Mouse (Mus musculus): ENCODE measurements around the gene Reg1. TPM values are rescaled to one million over a fixed set of nuclear protein-coding genes. Genes with fewer than 3 reads are reported as not detected.
"Not testable (repeated sequence)": the region's sequence is repeated elsewhere in the genome, so short reads cannot be mapped to it uniquely, and the experiment has no call there.

Reg1 gene
- total RNA-seq (2014; rRNA removed; ENCODE audit: low replicate concordance) (not detected in 2 replicates), polyA plus RNA-seq (2015; fragmentation: Nextera tagmentation; extraction: Ambion mirVana) (not detected in 2 replicates)

GRCm38 (mm10) chr6:78422411-78422810, at the start of gene Reg1:
Gene Reg1, plus strand, starts transcription at chr6:78422711.
- not testable (repeated sequence) for H3K27me3 ChIP-seq (ENCODE audit: control insufficient read depth, insufficient read depth, low read length); H3K4me1 ChIP-seq (ENCODE audit: control insufficient read depth, insufficient read depth); ATAC-seq (ENCODE audit: insufficient read depth, low read depth); H3K9ac ChIP-seq (replicated peaks; ENCODE audit: low read depth, low read length); H3K4me2 ChIP-seq (ENCODE audit: low read depth, low read length); H3K4me3 ChIP-seq (ENCODE audit: low read depth, low read length); H3K9me3 ChIP-seq (replicated peaks; ENCODE audit: control insufficient read depth, low read length); H3K36me3 ChIP-seq (replicated peaks; ENCODE audit: control insufficient read depth, insufficient read depth, low read length); H3K27ac ChIP-seq (ENCODE audit: low read depth); DNase-seq (ENCODE audit: low spot score)

DNA sequence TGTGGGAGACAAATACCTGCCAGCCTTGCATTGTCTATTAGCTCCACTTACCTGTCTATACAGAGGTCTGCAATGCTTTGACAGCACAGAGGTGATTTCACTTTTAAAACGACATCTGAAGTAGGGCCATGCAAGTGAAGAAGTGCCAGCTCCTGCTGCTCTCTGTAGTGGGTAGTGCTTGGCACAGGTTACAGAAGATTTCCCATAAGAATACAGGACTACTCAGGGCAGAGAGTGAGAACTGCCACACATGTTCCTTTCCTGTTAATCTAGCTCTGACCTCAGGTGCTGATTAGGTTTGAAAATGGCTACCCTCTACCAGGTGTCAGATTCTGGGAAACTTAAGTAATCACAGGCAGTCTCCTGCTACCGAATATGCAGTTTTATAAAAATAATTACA, 43.7 kb upstream of the Reg1 start, which contains the start of gene Reg3d:
Reg3d (minus strand) TSS at position 101 of the 400 bp plus-strand sequence.
- ATAC-seq (ENCODE audit: insufficient read depth, low read depth) (no peak), DNase-seq (ENCODE audit: low spot score) (no peak)
- TF ChIP-seq EP300 (IDR thresholded peaks at IDR 0.05; ENCODE audit: low read depth) (no peak), CTCF (IDR thresholded peaks at IDR 0.05; ENCODE audit: low read depth) (no peak)
- 51% methylated on average over 2 of the region's 2 CpGs for WGBS
- Histone ChIP-seq H3K36me3 (replicated peaks; ENCODE audit: control insufficient read depth, insufficient read depth, low read length) (no peaks in the 10 kb centered on the region), H3K9ac (replicated peaks; ENCODE audit: low read depth, low read length) (no peak within 1 kb of the TSS), H3K27me3 (ENCODE audit: control insufficient read depth, insufficient read depth, low read length) (no peaks in the 10 kb centered on the region), H3K27ac (ENCODE audit: low read depth) (no peak within 1 kb of the TSS), H3K4me1 (ENCODE audit: control insufficient read depth, insufficient read depth) (no peaks in the 10 kb centered on the region), H3K4me2 (ENCODE audit: low read depth, low read length) (no peak within 1 kb of the TSS), H3K4me3 (ENCODE audit: low read depth, low read length) (no peak within 1 kb of the TSS), H3K9me3 (replicated peaks; ENCODE audit: control insufficient read depth, low read length) (0 out of 2 replicates have a peak, but pooled peaks cover 2% of the 10 kb centered on the region)

GRCm38 (mm10) chr6:78380409-78380808, 42.1 kb upstream of the Reg1 start, which contains the start of gene Reg3a:
Gene Reg3a, plus strand, starts transcription at chr6:78380709.
- Histone ChIP-seq H3K36me3 (replicated peaks; ENCODE audit: control insufficient read depth, insufficient read depth, low read length) (no peaks in the 10 kb centered on the region), H3K4me3 (ENCODE audit: low read depth, low read length) (no peak within 1 kb of the TSS), H3K9ac (replicated peaks; ENCODE audit: low read depth, low read length) (no peak within 1 kb of the TSS), H3K4me2 (ENCODE audit: low read depth, low read length) (no peak within 1 kb of the TSS), H3K27ac (ENCODE audit: low read depth) (no peak within 1 kb of the TSS), H3K4me1 (ENCODE audit: control insufficient read depth, insufficient read depth) (no peaks in the 10 kb centered on the region), H3K9me3 (replicated peaks; ENCODE audit: control insufficient read depth, low read length) (0 out of 2 replicates have a peak, but pooled peaks cover 2% of the 10 kb centered on the region), H3K27me3 (ENCODE audit: control insufficient read depth, insufficient read depth, low read length) (no peaks in the 10 kb centered on the region)
- TF ChIP-seq CTCF (IDR thresholded peaks at IDR 0.05; ENCODE audit: low read depth) (no peak), EP300 (IDR thresholded peaks at IDR 0.05; ENCODE audit: low read depth) (no peak)
- DNase-seq (ENCODE audit: low spot score), result no peak
- no peak for ATAC-seq (ENCODE audit: insufficient read depth, low read depth)

DNA sequence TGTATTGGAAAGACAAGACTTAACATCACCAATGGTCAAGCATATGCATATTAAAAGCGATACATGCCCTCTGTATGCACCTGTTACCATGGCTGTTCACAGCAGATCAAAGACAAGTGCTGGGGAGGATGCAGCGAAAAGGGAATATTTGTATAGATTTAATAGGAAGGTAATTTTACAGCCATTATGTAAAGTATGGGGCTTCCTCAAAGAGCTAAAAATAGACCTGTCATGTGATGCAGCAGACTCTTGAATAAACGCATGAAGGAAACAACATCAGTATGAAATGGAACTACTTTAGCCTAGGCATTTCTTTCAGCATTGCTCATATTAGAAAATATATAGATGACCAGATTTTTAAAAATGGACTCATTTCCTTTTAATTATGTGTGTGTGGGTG, 36.9 kb upstream of the Reg1 start:
- Histone ChIP-seq H3K4me1 (ENCODE audit: control insufficient read depth, insufficient read depth) (no peaks in the 10 kb centered on the region), H3K4me3 (ENCODE audit: low read depth, low read length) (no peak overlapping the region), H3K36me3 (replicated peaks; ENCODE audit: control insufficient read depth, insufficient read depth, low read length) (no peaks in the 10 kb centered on the region), H3K9ac (replicated peaks; ENCODE audit: low read depth, low read length) (no peak overlapping the region), H3K4me2 (ENCODE audit: low read depth, low read length) (no peak overlapping the region), H3K27me3 (ENCODE audit: control insufficient read depth, insufficient read depth, low read length) (no peaks in the 10 kb centered on the region), H3K27ac (ENCODE audit: low read depth) (no peak overlapping the region), H3K9me3 (replicated peaks; ENCODE audit: control insufficient read depth, low read length) (no peaks in the 10 kb centered on the region)
- WGBS, result 65% methylated on average over 3 of the region's 3 CpGs
- DNase-seq (ENCODE audit: low spot score) (no peak), ATAC-seq (ENCODE audit: insufficient read depth, low read depth) (no peak)
- TF ChIP-seq EP300 (IDR thresholded peaks at IDR 0.05; ENCODE audit: low read depth), result no peak
- no peak for TF ChIP-seq CTCF (IDR thresholded peaks at IDR 0.05; ENCODE audit: low read depth)

GRCm38 (mm10) chr6:78395323-78395722, 27.2 kb upstream of the Reg1 start, which contains the start of gene Reg2:
Gene Reg2, plus strand, starts transcription at chr6:78395623.
- DNase-seq (ENCODE audit: low spot score); H3K4me1 ChIP-seq (ENCODE audit: control insufficient read depth, insufficient read depth); H3K27ac ChIP-seq (ENCODE audit: low read depth); H3K27me3 ChIP-seq (ENCODE audit: control insufficient read depth, insufficient read depth, low read length); H3K36me3 ChIP-seq (replicated peaks; ENCODE audit: control insufficient read depth, insufficient read depth, low read length); ATAC-seq (ENCODE audit: insufficient read depth, low read depth); H3K9me3 ChIP-seq (replicated peaks; ENCODE audit: control insufficient read depth, low read length); H3K4me2 ChIP-seq (ENCODE audit: low read depth, low read length); H3K4me3 ChIP-seq (ENCODE audit: low read depth, low read length); H3K9ac ChIP-seq (replicated peaks; ENCODE audit: low read depth, low read length): not testable (repeated sequence)
- 87% methylated on average over 4 of the region's 17 CpGs for WGBS

DNA sequence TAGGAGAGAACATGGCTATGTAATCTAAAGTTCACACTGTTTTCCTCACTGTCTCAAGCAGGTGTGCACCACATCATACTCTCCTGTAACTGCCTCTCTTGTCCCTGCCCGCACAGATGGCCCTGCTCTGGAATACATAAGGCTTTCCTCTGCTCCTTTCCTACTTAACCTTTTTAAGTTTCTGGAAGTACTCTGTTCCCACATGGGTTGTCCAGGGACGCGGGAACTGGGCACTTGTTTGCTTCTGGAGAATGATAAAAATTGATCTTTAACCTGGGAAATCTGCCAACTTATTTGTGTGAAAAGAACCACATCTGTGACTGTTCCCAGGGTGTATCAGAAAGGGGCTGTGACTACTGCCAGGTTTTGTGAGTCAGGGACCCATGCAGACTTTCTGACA, 3.0 kb downstream of the Reg1 start:
- Histone ChIP-seq H3K4me2 (ENCODE audit: low read depth, low read length) (no peak overlapping the region), H3K9ac (replicated peaks; ENCODE audit: low read depth, low read length) (no peak overlapping the region), H3K27ac (ENCODE audit: low read depth) (no peak overlapping the region), H3K36me3 (replicated peaks; ENCODE audit: control insufficient read depth, insufficient read depth, low read length) (no peaks in the 10 kb centered on the region), H3K4me3 (ENCODE audit: low read depth, low read length) (no peak overlapping the region), H3K27me3 (ENCODE audit: control insufficient read depth, insufficient read depth, low read length) (no peaks in the 10 kb centered on the region), H3K9me3 (replicated peaks; ENCODE audit: control insufficient read depth, low read length) (0 out of 2 replicates have a peak, but pooled peaks cover 3% of the 10 kb centered on the region), H3K4me1 (ENCODE audit: control insufficient read depth, insufficient read depth) (no peaks in the 10 kb centered on the region)
- no peak for DNase-seq (ENCODE audit: low spot score)
- WGBS, result 59% methylated on average over 3 of the region's 3 CpGs
- no peak for TF ChIP-seq CTCF (IDR thresholded peaks at IDR 0.05; ENCODE audit: low read depth)
- no peak for TF ChIP-seq EP300 (IDR thresholded peaks at IDR 0.05; ENCODE audit: low read depth)
- no peak for ATAC-seq (ENCODE audit: insufficient read depth, low read depth)
